Mouse (Mus musculus) embryonic facial prominence, embryonic 10.5 days (tissue): ENCODE measurements around the gene Tnpo3. TPM values are rescaled to one million over a fixed set of nuclear protein-coding genes. Genes with fewer than 3 reads are reported as not detected.

ENCODE experiments used
- DNase-seq: peaks from one replicate; pipeline ENCODE4 v3.0.0-alpha.2; 2017; ENCODE audit warnings: low spot score
- H3K27ac ChIP-seq: fragments of 300-500 bp; sonication (generic); replicated peaks from 2 replicates; pipeline ENCODE4 v1.5.1; 2016; ENCODE audit warnings: mild to moderate bottlenecking
- H3K27me3 ChIP-seq: fragments of 300-500 bp; sonication (generic); replicated peaks from 2 replicates; pipeline ENCODE4 v1.6.1; 2016; ENCODE audit warnings: low read depth, mild to moderate bottlenecking; ENCODE audit not compliant: poor library complexity, severe bottlenecking
- H3K36me3 ChIP-seq: fragments of 300-500 bp; sonication (generic); replicated peaks from 2 replicates; pipeline ENCODE4 v1.6.1; 2016; ENCODE audit warnings: mild to moderate bottlenecking, moderate library complexity
- H3K4me1 ChIP-seq: fragments of 300-500 bp; sonication (generic); 2 replicates; pipeline ENCODE4 v1.6.1; 2016
- H3K4me3 ChIP-seq: fragments of 300-500 bp; sonication (generic); 2 replicates; pipeline ENCODE4 v1.5.1; 2016; ENCODE audit warnings: mild to moderate bottlenecking, moderate library complexity
- H3K9me3 ChIP-seq: fragments of 300-500 bp; sonication (generic); 2 replicates; pipeline ENCODE4 v1.6.1; 2016; ENCODE audit warnings: mild to moderate bottlenecking
- WGBS: fragments of 180-500 bp; shearing (Covaris S2); methylation state at CpG from one replicate; pipeline ENCODE4 v1.1.7; 2016; 5-methylcytosine and 5-hydroxymethylcytosine counted together
- polyA plus RNA-seq: library from polyadenylated mRNA; unstranded; fragments of >200 nt; fragmentation: Nextera tagmentation; extraction: Ambion mirVana; gene quantifications from 2 replicates; pipeline ENCODE4 v1.2.1, GENCODE M21; 2016

Tnpo3 gene
- 124 and 125 TPM in 2 replicates for polyA plus RNA-seq

- under 1% methylated on average over 67 of the region's 67 CpGs for WGBS
- DNase-seq, result peak; percentile 93
- no peaks in the 10 kb centered on the region for H3K9me3 ChIP-seq
- peak within 1 kb of the TSS; percentile 91 for H3K27ac ChIP-seq
- no peaks in the 10 kb centered on the region for H3K27me3 ChIP-seq
- peak within 1 kb of the TSS; percentile 99 for H3K4me3 ChIP-seq
- no peaks in the 10 kb centered on the region for H3K36me3 ChIP-seq
- peaks cover 9% of the 10 kb centered on the region; the same call in 1 of the 2 replicates for H3K4me1 ChIP-seq
These were observed at the start of gene Tnpo3 for GRCm38 (mm10) chr6:29609111-29610019. TSS of gene Tnpo3 (minus strand) at chr6:29609887.

DNA sequence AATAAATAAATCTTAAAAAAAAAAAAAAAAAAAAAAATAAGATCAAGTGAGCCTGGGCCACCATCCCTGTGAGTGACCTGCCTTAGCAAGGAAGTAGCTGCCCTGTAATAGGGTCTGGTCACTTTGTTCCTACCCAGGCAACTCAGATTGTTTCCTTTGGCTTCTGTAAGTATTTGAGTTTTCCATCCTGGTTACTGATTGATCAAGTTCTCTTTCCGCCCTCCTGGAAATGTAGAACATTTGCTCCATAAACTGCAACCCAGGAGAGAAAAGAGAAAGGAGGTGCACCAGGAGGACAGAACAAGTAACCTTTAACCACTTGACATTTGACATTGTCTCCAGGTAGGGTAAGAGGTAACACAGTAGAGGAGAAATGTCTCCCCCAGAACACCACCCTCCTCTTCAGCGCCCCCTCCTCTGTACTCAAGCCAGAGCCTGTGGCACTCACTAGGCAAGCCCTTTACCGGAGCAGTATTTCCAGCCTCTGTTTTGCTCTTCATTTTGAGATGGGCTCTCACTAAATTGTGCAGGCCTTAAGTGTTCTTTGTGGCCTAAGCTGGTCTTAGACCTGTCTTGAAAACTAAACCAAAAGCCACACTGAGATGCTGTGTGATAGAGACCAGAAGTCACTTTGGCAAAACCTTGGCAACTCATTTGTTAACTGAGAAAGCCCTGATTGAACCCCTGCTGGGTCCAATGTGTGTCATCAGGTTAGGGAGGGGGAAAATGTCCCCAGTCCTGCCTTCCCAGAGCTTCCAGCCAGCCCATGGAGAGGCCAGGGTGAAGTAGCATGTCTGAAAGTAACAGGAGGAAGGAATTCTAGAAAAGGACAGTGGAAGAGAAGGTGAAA, 49.2 kb upstream of the Tnpo3 start:
- no peak for DNase-seq
- no peak overlapping the region for H3K4me3 ChIP-seq
- no peaks in the 10 kb centered on the region for H3K27me3 ChIP-seq
- no peaks in the 10 kb centered on the region for H3K36me3 ChIP-seq
- H3K4me1 ChIP-seq, result no peaks in the 10 kb centered on the region
- WGBS, result 86% methylated on average over 3 of the region's 3 CpGs
- H3K9me3 ChIP-seq, result no peaks in the 10 kb centered on the region
- H3K27ac ChIP-seq, result no peak overlapping the region

DNA sequence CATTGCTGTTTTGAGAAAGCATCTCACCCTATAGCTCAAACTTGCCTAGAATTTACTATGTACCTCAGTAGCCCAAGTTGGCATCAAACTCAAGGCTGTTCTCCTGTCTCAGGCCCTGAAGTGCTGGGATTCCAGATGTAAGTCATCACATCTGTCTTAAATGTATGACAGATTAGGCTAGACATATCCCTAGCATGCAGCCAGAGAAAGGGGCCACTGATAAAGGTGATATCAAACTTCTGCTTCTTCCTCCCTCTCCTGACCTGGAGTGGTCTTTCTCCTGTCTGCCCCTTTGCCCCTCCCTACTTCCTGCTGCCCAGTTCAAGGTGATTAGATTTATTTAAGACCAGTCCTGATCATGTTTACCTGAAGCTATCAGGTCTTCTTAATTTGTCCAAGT, 43.6 kb upstream of the Tnpo3 start:
- Histone ChIP-seq H3K4me1 (peaks cover 10% of the 10 kb centered on the region), H3K9me3 (no peaks in the 10 kb centered on the region), H3K27ac (no peak overlapping the region), H3K4me3 (no peak overlapping the region), H3K36me3 (no peaks in the 10 kb centered on the region), H3K27me3 (no peaks in the 10 kb centered on the region)
- DNase-seq, result no peak

GRCm38 (mm10) chr6:29650170-29650549, 40.5 kb upstream of the Tnpo3 start:
- no peaks in the 10 kb centered on the region for H3K9me3 ChIP-seq
- no peak for DNase-seq
- H3K4me1 ChIP-seq, result peaks cover 10% of the 10 kb centered on the region
- no peaks in the 10 kb centered on the region for H3K27me3 ChIP-seq
- no peak overlapping the region for H3K4me3 ChIP-seq
- H3K27ac ChIP-seq, result no peak overlapping the region
- WGBS, result 72% methylated on average over 10 of the region's 10 CpGs
- H3K36me3 ChIP-seq, result no peaks in the 10 kb centered on the region

DNA sequence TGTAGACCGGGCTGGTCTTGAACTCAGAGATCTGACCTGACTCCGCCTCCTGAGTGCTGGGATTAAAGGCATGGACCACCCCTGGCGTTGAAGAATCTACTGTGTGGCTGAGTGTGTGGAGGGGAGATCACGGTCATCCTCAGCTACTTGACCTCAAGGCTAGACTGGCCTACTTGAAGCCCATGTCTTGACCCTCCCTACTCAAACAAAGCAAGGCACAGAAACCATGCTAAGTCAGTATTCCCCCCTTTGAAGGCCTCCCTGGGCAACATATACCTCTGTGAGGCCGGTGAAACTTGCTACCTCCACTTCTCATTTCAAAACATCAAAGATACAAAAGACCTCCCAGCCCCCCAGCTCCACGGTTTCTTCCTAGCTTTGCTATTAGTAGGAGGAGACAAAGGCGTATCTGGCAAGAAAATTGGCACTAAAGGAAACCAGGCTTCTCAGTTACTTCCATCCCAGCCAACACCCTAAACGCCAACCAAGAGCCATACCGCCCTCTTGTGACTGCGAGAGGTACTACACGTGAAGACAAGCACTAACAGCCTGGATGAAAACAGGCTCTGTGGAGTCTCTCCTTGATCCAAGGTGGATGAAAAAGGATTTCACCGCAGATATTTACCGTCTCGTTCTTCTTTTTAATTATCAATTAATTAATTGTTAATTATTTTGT, 39.9 kb upstream of the Tnpo3 start:
- Histone ChIP-seq H3K27ac (peak overlapping the region; percentile 19; the same call in 1 of the 2 replicates), H3K4me3 (no peak overlapping the region), H3K36me3 (no peaks in the 10 kb centered on the region), H3K27me3 (no peaks in the 10 kb centered on the region), H3K9me3 (no peaks in the 10 kb centered on the region), H3K4me1 (peaks cover 10% of the 10 kb centered on the region)
- WGBS, result 32% methylated on average over 14 of the region's 14 CpGs
- peak; percentile 88 for DNase-seq

- no peak overlapping the region for H3K27ac ChIP-seq
- peaks cover 12% of the 10 kb centered on the region for H3K4me1 ChIP-seq
- peaks cover 4% of the 10 kb centered on the region; the same call in 1 of the 2 replicates for H3K9me3 ChIP-seq
- peaks cover 16% of the 10 kb centered on the region for H3K27me3 ChIP-seq
- H3K4me3 ChIP-seq, result no peak overlapping the region
- no peak for DNase-seq
- WGBS, result 87% methylated on average over 4 of the region's 4 CpGs
- H3K36me3 ChIP-seq, result no peaks in the 10 kb centered on the region
These were observed 32.1 kb upstream of the Tnpo3 start for GRCm38 (mm10) chr6:29641816-29642215.

GRCm38 (mm10) chr6:29639580-29640419, 30.1 kb upstream of the Tnpo3 start:
- H3K27ac ChIP-seq, result no peak overlapping the region
- H3K4me1 ChIP-seq, result peaks cover 12% of the 10 kb centered on the region
- no peak overlapping the region; the same call in 1 of the 2 replicates for H3K4me3 ChIP-seq
- WGBS, result 25% methylated on average over 7 of the region's 7 CpGs
- peaks cover 4% of the 10 kb centered on the region; the same call in 1 of the 2 replicates for H3K9me3 ChIP-seq
- H3K36me3 ChIP-seq, result no peaks in the 10 kb centered on the region
- H3K27me3 ChIP-seq, result peaks cover 16% of the 10 kb centered on the region
- no peak for DNase-seq

GRCm38 (mm10) chr6:29638844-29639460, 29.3 kb upstream of the Tnpo3 start:
- Histone ChIP-seq H3K27me3 (peaks cover 16% of the 10 kb centered on the region), H3K4me3 (peak overlapping the region; percentile 35), H3K9me3 (peaks cover 4% of the 10 kb centered on the region; the same call in 1 of the 2 replicates), H3K36me3 (no peaks in the 10 kb centered on the region), H3K27ac (no peak overlapping the region), H3K4me1 (peaks cover 12% of the 10 kb centered on the region)
- WGBS, result 9% methylated on average over 16 of the region's 16 CpGs
- peak; percentile 12 for DNase-seq

GRCm38 (mm10) chr6:29637397-29638373, 28.0 kb upstream of the Tnpo3 start:
- no peak for DNase-seq
- Histone ChIP-seq H3K4me1 (peaks cover 12% of the 10 kb centered on the region), H3K36me3 (no peaks in the 10 kb centered on the region), H3K27ac (no peak overlapping the region), H3K9me3 (no peaks in the 10 kb centered on the region), H3K27me3 (peaks cover 18% of the 10 kb centered on the region), H3K4me3 (no peak overlapping the region)
- 76% methylated on average over 3 of the region's 3 CpGs for WGBS

DNA sequence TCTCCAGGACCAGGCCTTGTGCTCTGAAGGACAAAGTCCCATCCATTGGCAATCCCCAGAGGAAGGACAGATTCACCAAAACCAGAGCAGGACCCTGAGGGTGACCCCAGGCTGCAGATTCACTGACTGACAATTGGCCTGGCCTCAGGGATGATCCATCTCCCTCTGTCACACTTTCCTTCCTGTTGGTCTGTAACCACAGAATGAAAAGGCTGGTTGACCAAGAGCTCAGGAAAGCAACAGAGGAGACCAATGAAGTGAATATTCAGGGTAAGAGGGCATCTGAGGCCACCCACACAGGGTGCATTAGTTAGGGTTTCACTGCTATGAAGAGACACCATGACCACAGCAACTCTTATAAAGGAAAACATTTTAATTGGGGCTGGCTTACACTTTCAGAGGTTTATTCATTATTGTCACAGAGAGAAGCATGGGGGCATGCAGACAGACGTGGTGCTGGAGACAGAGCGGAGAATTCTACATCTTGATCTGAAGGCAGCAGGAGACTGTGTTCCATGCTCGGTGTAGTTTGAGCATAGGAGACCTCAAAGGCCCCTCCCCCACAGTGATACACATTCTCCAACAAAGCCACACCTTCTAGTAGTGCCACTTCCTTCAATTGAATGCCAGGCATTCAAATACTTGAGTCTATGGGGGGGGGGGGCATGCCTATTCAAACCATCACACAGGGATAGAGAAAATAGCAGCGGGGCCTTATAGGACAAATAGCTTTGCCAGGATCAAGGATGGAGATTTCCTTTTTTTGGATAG, 26.8 kb upstream of the Tnpo3 start:
- 88% methylated on average over 4 of the region's 4 CpGs for WGBS
- H3K27me3 ChIP-seq, result peaks cover 30% of the 10 kb centered on the region
- no peak overlapping the region for H3K4me3 ChIP-seq

More for the DNA sequence above, 26.8 kb upstream of the Tnpo3 start:
- DNase-seq, result no peak
- H3K27ac ChIP-seq, result no peak overlapping the region
- H3K36me3 ChIP-seq, result no peaks in the 10 kb centered on the region
- H3K9me3 ChIP-seq, result no peaks in the 10 kb centered on the region
- peaks cover 12% of the 10 kb centered on the region for H3K4me1 ChIP-seq
